Mouse (Mus musculus) cerebellum, adult 9-11 months (tissue): Measurements from ENCODE around the gene Chdh.

Experiments
- DNase-seq: peaks from one replicate; pipeline ENCODE4 v3.0.0; 2022

The Chdh gene

DNA sequence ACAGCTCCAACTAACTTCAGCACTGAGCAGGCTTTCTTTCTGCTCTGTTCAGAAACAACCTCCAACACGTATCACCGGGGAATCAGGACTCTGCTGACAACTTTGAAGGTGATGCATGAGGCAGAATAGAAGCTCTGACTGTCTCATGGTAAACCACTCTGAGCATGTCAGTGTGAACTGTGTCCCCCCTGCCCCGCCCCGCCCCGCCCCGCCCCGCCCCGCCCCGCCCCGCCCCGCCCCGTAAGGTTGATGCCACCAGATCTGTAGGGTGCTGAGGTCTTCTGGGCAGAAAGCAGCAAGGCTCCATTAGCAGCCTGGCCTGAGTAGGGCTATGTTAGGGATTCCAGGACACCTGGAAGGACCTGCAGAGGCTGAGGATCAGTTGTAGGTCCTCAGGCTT, 57.9 kb downstream of the Chdh start:
- DNase-seq, result no peak

DNA sequence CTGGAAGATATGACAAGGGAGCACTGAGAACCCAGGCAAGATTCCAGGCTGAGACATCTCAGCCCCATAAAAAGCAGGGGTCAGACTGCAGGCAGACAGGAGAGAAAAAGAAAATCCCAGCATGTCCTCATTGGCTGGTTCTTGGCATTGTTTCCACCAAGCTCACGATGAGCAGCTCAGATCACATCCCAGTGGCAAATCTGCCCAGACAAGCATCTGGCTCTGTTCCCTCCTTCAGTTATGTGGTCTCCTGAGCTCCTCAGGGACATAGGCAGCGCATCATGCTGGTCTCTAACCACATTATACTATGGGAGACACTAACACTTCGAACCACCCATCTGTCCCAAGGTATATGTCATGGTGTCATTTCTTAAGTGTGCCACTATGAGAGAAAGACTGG, 59.7 kb downstream of the Chdh start:
- no peak for DNase-seq

DNA sequence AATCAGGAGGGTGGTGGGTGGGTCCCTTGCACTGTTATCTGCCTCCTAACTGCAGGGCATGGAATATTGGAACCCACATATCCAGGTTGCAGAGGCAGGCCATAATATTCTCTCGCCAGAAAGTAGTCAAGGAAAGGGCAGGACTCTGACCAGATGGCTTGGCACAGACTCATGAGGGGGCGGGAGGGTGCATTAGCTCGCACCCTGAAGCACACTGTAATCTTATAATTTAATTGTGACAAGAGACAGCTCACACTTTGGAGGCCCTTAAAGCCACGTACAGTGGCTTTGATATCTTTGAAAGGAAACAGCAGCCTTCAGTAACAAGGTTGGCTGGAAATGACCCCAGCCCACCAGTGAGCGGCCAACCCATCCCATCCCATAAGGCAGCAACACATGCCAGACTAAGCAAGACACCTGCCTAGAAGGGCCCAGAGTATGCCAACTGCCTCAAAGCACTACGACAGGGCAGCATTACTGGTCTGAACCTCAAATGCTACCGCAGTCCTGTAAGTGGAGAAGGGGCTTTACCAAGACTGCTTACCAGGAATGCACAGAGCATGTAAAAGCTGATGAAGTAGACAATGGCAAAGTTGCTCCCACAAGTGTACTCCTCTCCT, 66.6 kb downstream of the Chdh start:
- peak; percentile 75 for DNase-seq

DNA sequence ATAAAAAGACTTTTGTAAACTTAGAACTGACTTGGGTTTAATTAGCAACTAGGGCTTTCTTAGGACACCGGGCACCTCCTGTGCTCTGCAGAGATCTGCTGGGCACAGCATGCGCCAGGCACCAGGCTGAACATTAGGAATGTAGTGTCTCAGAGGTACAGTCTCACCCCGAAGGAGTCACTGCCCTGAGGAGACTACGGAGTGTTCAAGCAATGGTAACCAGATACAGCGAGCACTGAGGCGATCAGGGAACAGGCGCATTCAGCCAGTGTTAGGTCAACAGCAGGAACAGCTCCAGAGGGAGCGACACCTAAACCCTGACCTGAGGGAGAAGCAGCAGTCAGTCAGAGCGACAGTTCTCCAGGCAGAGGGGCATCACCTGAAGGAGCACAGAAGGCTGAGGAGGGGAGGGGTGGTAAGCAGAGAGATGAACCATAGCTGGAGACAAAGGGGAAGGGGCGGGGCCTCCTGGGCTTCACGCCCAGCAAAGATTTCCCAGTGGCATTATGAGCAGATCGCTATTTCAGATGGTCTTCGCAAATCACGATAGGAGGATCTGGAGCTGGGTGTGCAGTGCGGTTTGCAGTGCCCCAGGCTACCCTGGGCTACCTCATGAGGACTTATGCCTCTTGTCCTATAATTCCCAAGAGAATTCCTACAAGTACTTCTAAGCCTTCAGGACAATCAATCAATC, 69.4 kb downstream of the Chdh start:
- no peak for DNase-seq

DNA sequence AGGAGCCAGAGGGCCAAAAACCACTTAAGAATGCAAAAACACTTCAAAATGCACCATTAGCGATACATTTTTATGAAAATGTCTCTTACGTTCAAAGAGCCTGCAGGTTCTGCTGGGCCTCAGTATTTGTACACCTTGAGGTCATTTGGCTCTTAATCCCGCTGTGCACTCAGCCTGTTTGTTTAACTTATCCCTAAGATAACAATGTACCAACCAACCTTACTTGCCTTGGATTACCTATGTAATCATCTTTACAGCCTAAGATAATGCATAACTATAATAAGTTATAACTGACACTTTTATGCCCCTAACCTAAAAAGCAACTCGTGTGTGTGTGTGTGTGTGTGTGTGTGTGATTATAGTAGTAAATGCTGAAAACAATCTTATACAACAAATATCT, 70.9 kb downstream of the Chdh start:
- DNase-seq, result no peak
